Mouse (Mus musculus) heart, adult 2 months (tissue): ENCODE measurements around the gene Gm11595. TPM values are rescaled to one million over a fixed set of nuclear protein-coding genes. Genes with fewer than 3 reads are reported as not detected.

Experiments used
- DNase-seq, 2 experiments: peaks; one replicate each; pipeline ENCODE4 v3.0.0; 2021
- H3K27ac ChIP-seq: fragments of 200-600 bp; 2 replicates; pipeline ENCODE4 v1.8.1; 2022
- H3K27me3 ChIP-seq: fragments of 200-500 bp; 2 replicates; pipeline ENCODE4 v1.6.1; 2012; ENCODE audit warnings: mild to moderate bottlenecking, low read length, inconsistent platforms, mixed read lengths; ENCODE audit not compliant: control insufficient read depth, insufficient read depth
- H3K36me3 ChIP-seq: fragments of 200-500 bp; 2 replicates; pipeline ENCODE4 v1.6.1; 2012; ENCODE audit warnings: low read length, inconsistent platforms; ENCODE audit not compliant: control insufficient read depth, insufficient read depth
- H3K4me1 ChIP-seq: fragments of 200-500 bp; 2 replicates; pipeline ENCODE4 v1.6.1; 2011; ENCODE audit warnings: low read length; ENCODE audit not compliant: control insufficient read depth, insufficient read depth
- H3K4me3 ChIP-seq: fragments of 200-600 bp; 2 replicates; pipeline ENCODE4 v1.8.1; 2022
- H3K79me2 ChIP-seq: fragments of 200-500 bp; replicated peaks from 2 replicates; pipeline ENCODE4 v1.6.1; 2012; ENCODE audit warnings: mild to moderate bottlenecking, inconsistent platforms, low read length, moderate library complexity, mixed read lengths; ENCODE audit not compliant: control insufficient read depth, insufficient read depth
- H3K9ac ChIP-seq: fragments of 200-500 bp; 2 replicates; pipeline ENCODE4 v1.6.1; 2012; ENCODE audit warnings: low read depth, mild to moderate bottlenecking, control low read depth, inconsistent platforms, low read length, mixed read lengths
- CTCF ChIP-seq: fragments of 200-600 bp; IDR thresholded peaks from 2 replicates; pipeline ENCODE4 v1.8.1; 2022; ENCODE audit warnings: antibody characterized with exemption, mild to moderate bottlenecking, moderate library complexity
- EP300 ChIP-seq: fragments of 200-500 bp; IDR thresholded peaks from 2 replicates; pipeline ENCODE4 v1.6.1; 2011; ENCODE audit warnings: low read depth, low read length, control low read depth; ENCODE audit not compliant: insufficient read depth
- POLR2A ChIP-seq: fragments of 200-500 bp; IDR thresholded peaks from 2 replicates; pipeline ENCODE4 v1.6.1; 2011; ENCODE audit warnings: mild to moderate bottlenecking, low read depth, low read length, control low read depth; ENCODE audit not compliant: insufficient read depth
- WGBS: fragments of 180-500 bp; shearing (Covaris S2); methylation state at CpG from one replicate; pipeline ENCODE4 v1.1.7; 2018; 5-methylcytosine and 5-hydroxymethylcytosine counted together
- intact Hi-C: fragments of 180-260 bp; cut with DNase I; formaldehyde crosslinking; loops from one replicate; pipeline ENCODE4 v1.15.1; 2025
- polyA plus RNA-seq: library from polyadenylated mRNA; depleted of rRNA; stranded (reverse); fragments of >200 nt; gene quantifications from 2 replicates; pipeline ENCODE4 v1.2.3, GENCODE M21; 2012; rRNA removed
- total RNA-seq, 2 experiments: library from RNA; stranded (reverse); gene quantifications; 2 replicates each; pipeline ENCODE4 v1.2.3; 2021

The Gm11595 gene
- total and polyA plus RNA-seq, 3 experiments, result not detected

GRCm38 (mm10) chr11:99724061-99724460 is 48.7 kb downstream of the Gm11595 start:
- no peak for DNase-seq
- H3K36me3 ChIP-seq, result no peaks in the 10 kb centered on the region
- 64% methylated on average over 2 of the region's 2 CpGs for WGBS
- TF ChIP-seq EP300 (no peak), CTCF (no peak), POLR2A (no peak)
- no peaks in the 10 kb centered on the region for H3K79me2 ChIP-seq
- intact Hi-C loops, result no loop called here
- no peak overlapping the region for H3K9ac ChIP-seq
- H3K27me3 ChIP-seq, result no peaks in the 10 kb centered on the region
- no peaks in the 10 kb centered on the region for H3K4me1 ChIP-seq
- H3K27ac ChIP-seq, result no peak overlapping the region
- no peak overlapping the region for H3K4me3 ChIP-seq

Other genes with a start within 250 kb of the Gm11595 start
Only the 30 nearest of the 42 such genes appear.
- not detected for gene Krtap9-3, start 174.8 kb downstream of the Gm11595 start, total RNA-seq
- gene Krtap9-3, start 174.8 kb downstream of the Gm11595 start, polyA plus RNA-seq, result not detected in 2 replicates
- gene Gm11938, start 169.6 kb downstream of the Gm11595 start, total RNA-seq, result not detected
- gene Gm11938, start 169.6 kb downstream of the Gm11595 start, polyA plus RNA-seq, result not detected in 2 replicates
- gene Gm11937, start 162.7 kb downstream of the Gm11595 start, total RNA-seq, result not detected
- not detected in 2 replicates for gene Gm11937, start 162.7 kb downstream of the Gm11595 start, polyA plus RNA-seq
- not detected for gene Krtap2-4, start 158.1 kb downstream of the Gm11595 start, total RNA-seq
- not detected in 2 replicates for gene Krtap2-4, start 158.1 kb downstream of the Gm11595 start, polyA plus RNA-seq
- gene Gm11562, start 152.5 kb downstream of the Gm11595 start, total RNA-seq, result not detected
- not detected in 2 replicates for gene Gm11562, start 152.5 kb downstream of the Gm11595 start, polyA plus RNA-seq
- gene Krtap4-1, start 144.7 kb downstream of the Gm11595 start, total RNA-seq, result not detected
- gene Krtap4-1, start 144.7 kb downstream of the Gm11595 start, polyA plus RNA-seq, result not detected in 2 replicates
- not detected for gene Krtap4-2, start 137.8 kb downstream of the Gm11595 start, total RNA-seq
- not detected in 2 replicates for gene Krtap4-2, start 137.8 kb downstream of the Gm11595 start, polyA plus RNA-seq
- not detected for gene Krtap4-7, start 128.8 kb downstream of the Gm11595 start, total RNA-seq
- gene Krtap4-7, start 128.8 kb downstream of the Gm11595 start, polyA plus RNA-seq, result not detected in 2 replicates
- gene Gm11555, start 122.7 kb downstream of the Gm11595 start, total RNA-seq, result not detected
- not detected in 2 replicates for gene Gm11555, start 122.7 kb downstream of the Gm11595 start, polyA plus RNA-seq
- not detected for gene Gm11563, start 114.0 kb downstream of the Gm11595 start, total RNA-seq
- not detected in 2 replicates for gene Gm11563, start 114.0 kb downstream of the Gm11595 start, polyA plus RNA-seq
- not detected for gene Krtap4-6, start 107.0 kb downstream of the Gm11595 start, total RNA-seq
- gene Krtap4-6, start 107.0 kb downstream of the Gm11595 start, polyA plus RNA-seq, result not detected in 2 replicates
- not detected for gene Gm14190, start 82.2 kb downstream of the Gm11595 start, total RNA-seq
- not detected in 2 replicates for gene Gm14190, start 82.2 kb downstream of the Gm11595 start, polyA plus RNA-seq
- gene Gm14180, start 38.6 kb downstream of the Gm11595 start, total RNA-seq, result not detected
- not detected in 2 replicates for gene Gm14180, start 38.6 kb downstream of the Gm11595 start, polyA plus RNA-seq
- not detected for gene Krtap4-8, start 7.8 kb upstream of the Gm11595 start, total RNA-seq
- gene Krtap4-8, start 7.8 kb upstream of the Gm11595 start, polyA plus RNA-seq, result not detected in 2 replicates
- not detected for gene Krtap4-9, start 12.3 kb upstream of the Gm11595 start, total RNA-seq
- gene Krtap4-9, start 12.3 kb upstream of the Gm11595 start, polyA plus RNA-seq, result not detected in 2 replicates
- not detected for gene Gm11596, start 20.6 kb upstream of the Gm11595 start, total RNA-seq
- not detected in 2 replicates for gene Gm11596, start 20.6 kb upstream of the Gm11595 start, polyA plus RNA-seq
- not detected for gene Gm11569, start 26.0 kb upstream of the Gm11595 start, total RNA-seq
- not detected in 2 replicates for gene Gm11569, start 26.0 kb upstream of the Gm11595 start, polyA plus RNA-seq
- gene Gm11554, start 31.5 kb upstream of the Gm11595 start, total RNA-seq, result not detected
- not detected in 2 replicates for gene Gm11554, start 31.5 kb upstream of the Gm11595 start, polyA plus RNA-seq
- not detected for gene Krtap4-13, start 37.0 kb upstream of the Gm11595 start, total RNA-seq
- gene Krtap4-13, start 37.0 kb upstream of the Gm11595 start, polyA plus RNA-seq, result not detected in 2 replicates
- not detected for gene Gm11564, start 42.8 kb upstream of the Gm11595 start, total RNA-seq
- gene Gm11564, start 42.8 kb upstream of the Gm11595 start, polyA plus RNA-seq, result not detected in 2 replicates
- not detected for gene 2300003K06Rik, start 65.2 kb upstream of the Gm11595 start, total RNA-seq
- gene 2300003K06Rik, start 65.2 kb upstream of the Gm11595 start, polyA plus RNA-seq, result not detected in 2 replicates
- not detected for gene Krtap4-16, start 78.7 kb upstream of the Gm11595 start, total RNA-seq
- not detected in 2 replicates for gene Krtap4-16, start 78.7 kb upstream of the Gm11595 start, polyA plus RNA-seq
- not detected for gene Gm11568, start 85.0 kb upstream of the Gm11595 start, total RNA-seq
- not detected in 2 replicates for gene Gm11568, start 85.0 kb upstream of the Gm11595 start, polyA plus RNA-seq
- not detected for gene Gm11559, start 91.6 kb upstream of the Gm11595 start, total RNA-seq
- not detected in 2 replicates for gene Gm11559, start 91.6 kb upstream of the Gm11595 start, polyA plus RNA-seq
- gene Krtap9-1, start 100.5 kb upstream of the Gm11595 start, total RNA-seq, result not detected
- gene Krtap9-1, start 100.5 kb upstream of the Gm11595 start, polyA plus RNA-seq, result not detected in 2 replicates
- not detected for gene Gm11567, start 106.3 kb upstream of the Gm11595 start, total RNA-seq
- not detected in 2 replicates for gene Gm11567, start 106.3 kb upstream of the Gm11595 start, polyA plus RNA-seq
- gene Krtap31-1, start 135.0 kb upstream of the Gm11595 start, total RNA-seq, result not detected
- not detected in 2 replicates for gene Krtap31-1, start 135.0 kb upstream of the Gm11595 start, polyA plus RNA-seq
- gene Gm11565, start 141.8 kb upstream of the Gm11595 start, total RNA-seq, result not detected
- gene Gm11565, start 141.8 kb upstream of the Gm11595 start, polyA plus RNA-seq, result not detected in 2 replicates
- not detected for gene Krtap31-2, start 163.4 kb upstream of the Gm11595 start, total RNA-seq
- not detected in 2 replicates for gene Krtap31-2, start 163.4 kb upstream of the Gm11595 start, polyA plus RNA-seq
- not detected for gene Krtap9-5, start 175.6 kb upstream of the Gm11595 start, total RNA-seq
- not detected in 2 replicates for gene Krtap9-5, start 175.6 kb upstream of the Gm11595 start, polyA plus RNA-seq